Mouse (Mus musculus) left cerebral cortex, postnatal 4 days (tissue): ENCODE results near the gene Tmem131l. TPM values are rescaled to one million over a fixed set of nuclear protein-coding genes. Genes with fewer than 3 reads are reported as not detected.
"Not testable (repeated sequence)": the region's sequence is repeated elsewhere in the genome, so short reads cannot be mapped to it uniquely, and the experiment has no call there.

Source experiments
- DNase-seq: peaks from one replicate; pipeline ENCODE4 v3.0.0-alpha.2; 2022
- intact Hi-C: fragments of 180-260 bp; cut with DNase I; formaldehyde crosslinking; loops from one replicate; pipeline ENCODE4 v1.15.1; 2025
- total RNA-seq, 2 experiments: library from RNA; stranded (reverse); gene quantifications; 2 replicates each; pipeline ENCODE4 v1.2.3; 2021

Gene Tmem131l
- total RNA-seq, 2 experiments from 2014 or later = 91.8 to 110 TPM

DNA sequence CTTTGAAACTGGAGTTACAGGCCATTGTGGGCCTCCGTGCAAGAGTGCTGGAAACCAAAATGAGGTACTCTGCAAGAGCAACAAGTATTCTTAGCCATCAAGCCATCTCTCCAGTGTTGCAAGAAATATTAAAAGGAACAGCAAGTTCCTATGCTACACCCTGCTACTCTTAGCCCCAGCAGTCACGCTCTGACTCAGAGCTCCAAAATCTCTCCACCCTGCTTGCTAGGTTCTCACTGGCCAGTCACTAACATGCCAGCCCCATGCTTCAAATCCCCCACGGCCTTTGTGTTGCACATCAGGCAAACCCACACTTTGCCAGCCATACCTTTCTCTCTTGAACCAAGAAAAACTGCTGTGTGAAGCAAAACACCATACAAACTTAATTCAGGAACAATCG lies 96.8 kb downstream of the Tmem131l start:
- intact Hi-C loops = loop anchor here (5.0 kb wide), 2 partner anchors 94 to 214 kb away; partner anchors contain the start of gene Mnd1
- DNase-seq = no peak

DNA sequence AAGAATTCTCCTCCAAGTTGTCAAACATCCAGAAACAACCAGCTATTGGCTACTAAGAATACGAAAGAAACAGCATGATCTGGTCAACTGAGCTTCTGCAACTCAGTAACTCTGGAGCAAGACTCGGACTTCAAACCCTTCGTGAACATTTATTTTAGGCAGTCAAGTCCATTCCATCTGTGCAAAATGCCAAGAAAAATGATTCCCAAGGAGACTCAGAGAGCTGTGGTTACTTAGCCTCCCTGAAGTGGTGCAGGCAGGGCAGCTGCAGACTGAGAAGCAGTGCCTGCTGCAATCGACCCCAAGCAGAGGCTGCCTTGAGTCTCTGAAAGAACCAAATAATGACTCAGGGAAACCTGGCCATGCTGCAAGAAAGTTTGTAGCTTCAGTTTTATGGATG lies 98.1 kb downstream of the Tmem131l start:
- no peak for DNase-seq
- intact Hi-C loops = loop anchor here (5.0 kb wide), 2 partner anchors 95 to 215 kb away; partner anchors contain the start of gene Mnd1

DNA sequence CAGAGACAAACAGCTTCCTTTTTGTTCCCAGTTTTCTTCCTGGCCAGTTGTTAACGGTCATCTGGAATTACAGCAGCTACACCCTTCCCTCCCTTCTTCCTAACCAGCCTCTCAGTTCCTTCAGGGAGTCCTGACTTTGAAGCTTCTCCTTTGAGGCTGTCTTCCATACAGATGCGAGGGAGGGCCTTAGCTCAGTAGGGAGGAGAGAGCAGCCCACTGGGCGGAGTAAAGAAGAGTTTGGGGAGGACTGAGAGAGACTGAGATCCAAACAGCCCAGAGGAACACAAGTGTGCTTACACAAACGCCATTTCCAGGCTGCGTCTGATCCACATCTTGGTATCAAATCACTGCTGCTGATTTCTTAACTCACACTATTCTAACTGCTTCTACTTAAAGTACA lies 101.1 kb downstream of the Tmem131l start:
- DNase-seq = no peak
- intact Hi-C loops = no loop called here

DNA sequence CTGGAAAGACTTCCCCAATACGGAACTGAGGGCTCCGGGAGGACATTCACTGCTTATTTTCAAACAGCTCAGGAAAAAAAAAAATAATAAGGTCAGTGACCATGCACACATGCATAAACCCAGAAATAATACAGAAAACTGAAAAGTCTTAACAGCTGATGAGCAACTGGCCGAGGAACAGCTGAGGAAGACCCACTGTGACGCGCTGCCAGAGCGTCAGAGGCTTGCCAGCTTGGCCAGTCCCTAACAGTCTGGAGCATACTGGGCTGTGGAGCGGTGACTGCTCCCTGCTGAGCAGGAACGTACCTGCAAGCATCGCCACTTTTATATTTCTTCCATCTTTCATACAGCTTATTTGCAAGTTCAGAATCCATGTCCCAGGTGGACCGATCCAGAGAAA lies 105.5 kb downstream of the Tmem131l start:
- peak; percentile 22 for DNase-seq
- intact Hi-C loops = no loop called here

DNA sequence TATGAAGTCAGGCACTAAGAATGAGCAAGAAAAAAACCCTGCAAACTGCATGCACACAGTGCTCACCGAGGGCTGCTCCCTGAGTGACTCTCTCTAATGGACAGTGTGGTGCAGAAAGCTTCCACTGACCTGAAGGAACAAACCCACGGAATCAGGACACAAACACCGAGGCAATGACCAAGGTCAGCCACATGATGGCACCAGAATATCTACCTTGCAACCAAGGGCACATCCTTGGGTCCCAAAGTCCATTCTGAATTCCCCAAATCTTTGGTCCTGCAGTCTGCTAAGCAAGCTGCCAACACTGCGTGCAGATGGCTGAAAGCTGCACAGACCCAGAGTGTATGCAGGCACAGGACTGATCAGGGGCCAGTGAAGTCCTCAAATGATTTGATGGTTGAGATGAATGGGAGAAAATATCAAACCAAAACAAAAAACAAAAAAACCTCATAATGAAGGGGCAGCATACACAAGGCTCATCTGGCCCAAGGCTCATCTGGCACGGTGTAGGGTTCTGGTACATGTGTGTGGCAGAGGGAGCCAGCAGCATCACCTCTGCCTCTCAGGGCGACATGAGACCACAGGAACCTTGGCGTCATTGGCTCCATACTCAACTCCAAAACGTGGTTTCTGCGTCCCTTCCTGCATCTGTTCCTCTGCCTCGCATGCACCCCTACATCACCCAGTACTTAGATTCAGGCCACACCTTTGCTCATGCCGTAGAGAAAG lies 124.0 kb downstream of the Tmem131l start:
- DNase-seq = peak; percentile 49
- intact Hi-C loops = no loop called here

DNA sequence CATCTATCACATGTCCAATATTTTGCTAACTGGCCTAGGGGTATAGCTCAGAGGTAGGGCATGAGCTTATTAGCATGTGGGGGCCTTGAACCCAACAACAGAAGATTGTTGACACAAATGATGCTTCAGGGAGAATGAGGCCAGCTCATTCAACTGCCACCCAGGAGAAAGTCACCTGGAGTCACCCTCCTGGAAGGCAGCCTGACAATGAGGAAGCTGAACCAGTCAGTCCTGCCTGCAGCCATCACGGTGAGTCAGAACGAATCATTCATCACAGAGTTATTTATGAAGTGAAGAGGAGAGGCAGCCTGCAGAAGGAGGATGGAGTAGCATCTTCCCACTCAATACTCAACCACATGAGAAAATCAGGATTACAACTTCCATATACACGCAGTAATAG lies 124.9 kb downstream of the Tmem131l start:
- DNase-seq = no peak

DNA sequence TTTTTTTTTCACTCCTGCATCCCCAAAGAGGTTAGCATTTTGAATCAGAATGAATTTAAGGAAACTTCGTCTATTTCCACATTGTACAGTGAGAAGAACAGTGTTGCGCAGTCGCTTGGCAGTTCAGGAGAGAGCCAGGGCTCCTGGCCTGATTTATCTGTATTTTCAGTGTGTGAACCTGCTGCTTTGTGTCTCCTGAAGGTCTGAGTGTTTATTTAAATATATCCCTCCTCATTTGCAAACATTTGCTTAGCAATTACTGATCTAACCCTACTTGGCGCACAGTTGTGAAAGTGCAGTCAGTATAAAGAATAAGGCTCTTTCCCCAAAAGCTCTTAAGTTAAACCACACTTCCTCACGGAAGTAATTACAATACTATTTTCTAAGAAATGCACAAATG lies 129.3 kb downstream of the Tmem131l start:
- DNase-seq = no peak
- intact Hi-C loops = no loop called here

More for the DNA sequence above, 124.9 kb downstream of the Tmem131l start:
- intact Hi-C loops = no loop called here

DNA sequence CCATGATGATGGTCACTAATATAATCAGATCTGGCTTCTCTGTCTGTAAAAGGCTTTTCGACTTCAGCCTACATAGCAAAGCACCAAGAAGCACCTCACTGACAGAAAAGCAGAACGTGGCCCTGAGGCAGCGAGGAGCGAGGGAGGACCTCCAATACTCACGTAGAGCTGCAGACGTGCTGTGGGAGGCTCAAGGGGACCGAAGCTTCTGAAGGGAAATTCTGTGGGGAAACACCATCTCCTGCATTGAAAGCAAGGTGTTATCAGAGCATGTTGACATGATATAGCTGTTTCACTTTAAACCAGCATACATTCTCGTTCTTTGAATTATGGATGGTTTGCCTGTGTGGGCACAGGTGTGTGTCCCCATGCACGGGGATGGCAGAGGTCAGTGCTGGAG lies 133.8 kb downstream of the Tmem131l start:
- intact Hi-C loops = no loop called here
- no peak for DNase-seq

DNA sequence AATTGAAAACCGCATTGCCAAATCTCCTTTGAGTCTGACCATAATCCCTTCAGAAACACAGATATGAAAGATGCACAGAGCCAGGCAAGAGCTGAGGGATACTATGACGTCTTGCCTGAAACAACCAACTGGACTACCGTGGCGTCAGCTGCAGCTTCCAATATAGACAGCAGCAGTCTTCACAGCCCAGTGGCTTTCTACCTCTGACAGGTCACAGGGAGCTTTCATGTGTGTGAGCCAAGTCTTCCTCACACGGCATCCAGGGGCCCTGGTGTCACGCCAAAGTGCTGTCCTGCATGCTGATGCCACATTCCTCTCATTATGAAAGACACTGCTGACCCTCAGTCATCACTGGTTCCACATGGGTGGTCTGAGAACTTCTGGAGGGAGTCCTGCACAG lies 134.8 kb downstream of the Tmem131l start:
- intact Hi-C loops = no loop called here
- peak; percentile 90 for DNase-seq

DNA sequence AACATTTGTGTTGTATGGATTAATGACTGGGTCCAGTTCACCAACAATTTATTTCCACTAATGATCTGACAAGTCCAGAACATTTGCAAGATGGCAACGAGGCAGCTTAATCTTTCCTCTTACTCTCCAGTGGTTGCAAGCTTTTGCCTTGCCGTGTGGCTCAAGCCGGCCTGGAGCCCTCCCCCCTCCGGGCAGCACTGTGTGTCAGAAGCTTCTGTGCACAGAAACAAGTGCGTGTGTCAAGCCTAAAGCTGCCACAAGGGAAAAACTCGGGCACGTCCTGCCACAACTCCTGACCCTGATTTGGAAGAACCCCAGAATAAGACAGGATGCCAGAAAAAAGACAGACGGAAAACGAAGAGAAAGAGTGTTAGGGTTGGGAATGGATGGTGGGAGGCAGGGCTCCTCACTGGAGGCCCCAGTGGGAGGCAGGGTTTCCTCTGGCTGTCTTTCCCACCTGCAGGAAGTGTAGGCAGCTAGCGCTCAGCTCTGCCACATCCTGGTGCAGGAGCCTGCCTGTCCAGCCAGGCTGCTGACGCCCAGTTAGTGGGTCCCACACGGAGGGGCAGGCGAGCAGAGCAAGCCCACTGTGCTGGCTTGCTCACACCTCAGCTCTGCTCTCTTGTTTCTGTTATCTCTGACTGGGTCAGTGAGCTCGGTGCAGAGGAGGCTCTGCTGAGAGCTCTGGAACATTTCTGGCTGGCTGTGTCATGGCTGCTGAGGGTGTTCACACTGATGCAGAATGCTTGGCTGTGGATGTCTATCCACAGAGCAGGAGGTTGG lies 135.6 kb downstream of the Tmem131l start:
- intact Hi-C loops = no loop called here
- peak; percentile 56 for DNase-seq

DNA sequence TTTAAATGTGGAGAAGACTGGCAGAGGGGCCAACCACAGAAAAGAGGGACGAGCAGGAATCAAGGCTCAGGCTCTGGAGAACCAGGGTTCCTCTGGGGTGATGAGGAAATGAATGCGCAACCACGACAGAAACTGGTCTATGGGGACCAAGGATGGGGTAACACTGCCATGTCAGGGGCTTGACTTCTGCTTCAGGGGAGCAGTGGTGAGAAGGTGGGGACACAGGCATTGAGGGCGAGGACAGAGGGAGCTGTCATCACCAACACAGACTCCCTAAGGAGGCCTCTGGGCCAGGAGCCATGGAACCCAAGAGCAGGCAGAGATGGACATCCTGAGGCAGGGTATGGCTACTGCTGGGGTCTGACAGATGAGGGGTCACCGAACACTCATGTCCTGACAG lies 137.0 kb downstream of the Tmem131l start:
- intact Hi-C loops = no loop called here
- no peak for DNase-seq

DNA sequence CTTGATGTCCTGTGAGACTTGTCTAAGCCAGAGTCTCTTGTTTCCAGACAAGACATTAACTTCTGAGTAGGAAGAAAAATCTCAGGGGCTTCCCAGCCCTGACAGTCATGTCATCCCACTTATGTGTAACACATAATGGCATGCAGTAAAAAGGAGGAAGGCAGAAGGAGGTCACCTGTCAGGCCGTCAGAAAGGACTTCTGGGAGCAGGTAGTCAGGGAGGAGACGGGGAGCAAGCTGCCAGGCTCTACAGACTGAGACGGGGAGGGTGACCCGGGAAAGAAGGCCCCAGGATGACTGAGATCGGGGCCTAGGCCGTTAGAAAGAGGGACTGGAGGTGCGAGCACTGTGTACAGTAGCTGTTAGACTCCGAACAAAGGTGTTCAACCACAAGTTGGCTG lies 137.5 kb downstream of the Tmem131l start:
- no peak for DNase-seq
- intact Hi-C loops = no loop called here

DNA sequence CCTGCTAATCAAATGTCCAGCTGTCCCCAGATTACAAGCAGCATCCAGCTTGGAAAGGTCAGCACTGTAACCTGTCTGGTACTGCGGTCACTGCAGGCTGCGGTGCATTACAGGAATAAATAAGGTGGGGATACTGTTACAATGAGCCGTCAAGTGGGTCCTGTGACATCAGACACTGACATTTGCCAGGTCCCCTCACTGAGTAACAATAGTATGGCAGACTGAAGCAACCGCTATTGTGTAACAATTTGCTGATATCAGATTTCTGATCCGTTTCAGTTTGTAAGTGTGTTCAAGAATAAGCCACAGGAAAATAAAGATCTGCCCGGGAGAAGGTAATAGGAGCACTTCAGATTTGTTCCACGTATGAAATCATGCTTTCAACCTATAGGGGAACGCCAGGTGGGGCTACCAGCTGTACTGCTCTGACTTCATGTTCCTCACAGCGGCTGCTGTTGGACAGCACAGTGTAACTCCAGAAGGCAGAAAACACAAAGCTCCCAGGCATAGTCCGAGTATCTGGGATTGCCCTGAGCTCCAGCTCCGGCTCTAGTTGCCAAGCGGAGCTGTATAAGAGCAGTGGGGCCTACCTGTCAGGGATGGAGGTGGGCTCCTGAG lies 139.1 kb downstream of the Tmem131l start:
- intact Hi-C loops = no loop called here
- no peak for DNase-seq

DNA sequence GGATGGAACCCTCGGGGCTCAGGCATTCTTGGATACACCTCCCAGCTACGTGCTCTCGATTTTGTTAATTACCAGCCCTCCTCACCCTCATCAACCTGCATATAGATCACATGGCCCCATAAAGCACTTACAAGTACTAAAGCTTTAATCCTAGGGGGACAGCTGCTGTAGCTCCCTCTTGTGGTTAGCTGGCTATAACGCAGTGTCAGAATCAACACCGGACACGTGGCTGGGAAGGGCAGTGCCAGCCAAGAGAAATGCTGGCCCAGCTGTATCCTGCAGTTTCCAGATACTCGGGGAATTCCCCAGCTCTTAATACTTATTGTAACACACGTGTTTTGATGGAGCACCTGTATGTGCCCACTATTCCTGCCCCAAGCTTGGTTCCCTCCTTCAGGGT lies 140.4 kb downstream of the Tmem131l start:
- intact Hi-C loops = loop anchor here (5.0 to 10.0 kb wide), 2 partner anchors 105 to 612 kb away; no protein-coding TSS in a partner anchor

DNA sequence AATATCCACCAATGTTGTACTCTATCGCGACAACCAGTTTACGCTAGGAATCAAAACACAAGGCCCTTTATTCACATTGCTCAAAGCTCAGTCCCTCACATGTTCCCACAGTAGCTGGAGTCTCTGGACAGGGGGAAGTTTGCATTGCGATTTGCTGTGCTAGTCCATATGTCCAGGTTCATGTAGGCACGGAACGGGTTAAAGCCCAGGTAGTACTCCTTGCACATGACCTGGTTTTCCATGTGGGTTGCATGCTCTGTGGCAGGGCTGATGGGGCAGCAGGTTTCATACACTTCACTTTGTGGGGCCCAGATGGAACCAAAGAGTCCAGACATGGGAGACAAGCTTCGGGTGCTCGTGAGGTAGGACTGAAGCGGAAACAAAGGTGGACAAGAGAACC lies 141.7 kb downstream of the Tmem131l start:
- intact Hi-C loops = loop anchor here (5.0 to 10.0 kb wide), 2 partner anchors 103 to 611 kb away; no protein-coding TSS in a partner anchor
- DNase-seq = no peak

More for the DNA sequence above, 140.4 kb downstream of the Tmem131l start:
- DNase-seq = peak; percentile 62

DNA sequence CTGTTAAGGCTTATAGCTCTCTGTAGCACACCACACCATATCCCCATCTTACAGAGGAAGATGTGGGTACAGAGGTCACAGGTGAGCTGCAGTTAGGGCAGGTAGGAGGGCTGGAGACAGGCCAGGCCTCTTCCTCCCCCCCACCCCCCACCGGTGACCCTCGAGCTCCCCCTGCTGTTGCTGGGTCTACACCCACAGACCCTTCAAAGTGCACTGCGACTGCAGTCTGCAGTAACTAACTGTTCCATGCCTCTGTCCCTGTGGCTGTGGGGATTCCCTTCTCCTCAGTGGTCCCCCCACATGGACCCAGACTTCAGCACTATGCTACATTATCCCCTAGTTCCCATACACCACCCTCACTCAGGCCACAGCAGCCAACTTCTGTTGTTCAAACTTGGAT lies 144.2 kb downstream of the Tmem131l start:
- no peak for DNase-seq
- intact Hi-C loops = loop anchor here (5.0 to 10.0 kb wide), 2 partner anchors 101 to 609 kb away; no protein-coding TSS in a partner anchor

DNA sequence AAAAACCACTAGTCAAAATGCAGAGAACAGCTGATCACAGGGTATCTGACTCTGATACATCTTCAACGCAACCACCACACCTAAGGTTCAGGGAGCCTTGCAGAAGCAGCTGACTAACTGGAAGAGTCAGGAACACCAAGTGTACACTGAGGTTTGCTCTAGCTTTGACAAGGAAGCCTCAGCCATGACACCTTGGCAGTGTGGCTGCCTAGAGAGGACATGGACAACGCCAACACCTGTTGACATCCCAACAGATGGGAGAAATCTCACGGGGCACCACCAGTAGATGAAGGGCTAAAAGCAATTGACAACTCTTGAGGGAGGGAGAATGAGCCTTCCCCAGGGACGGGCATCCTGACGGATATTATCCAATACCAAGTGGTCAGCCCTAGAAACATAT lies 144.9 kb downstream of the Tmem131l start:
- no peak for DNase-seq
- intact Hi-C loops = loop anchor here (5.0 to 10.0 kb wide), 2 partner anchors 100 to 608 kb away; no protein-coding TSS in a partner anchor

DNA sequence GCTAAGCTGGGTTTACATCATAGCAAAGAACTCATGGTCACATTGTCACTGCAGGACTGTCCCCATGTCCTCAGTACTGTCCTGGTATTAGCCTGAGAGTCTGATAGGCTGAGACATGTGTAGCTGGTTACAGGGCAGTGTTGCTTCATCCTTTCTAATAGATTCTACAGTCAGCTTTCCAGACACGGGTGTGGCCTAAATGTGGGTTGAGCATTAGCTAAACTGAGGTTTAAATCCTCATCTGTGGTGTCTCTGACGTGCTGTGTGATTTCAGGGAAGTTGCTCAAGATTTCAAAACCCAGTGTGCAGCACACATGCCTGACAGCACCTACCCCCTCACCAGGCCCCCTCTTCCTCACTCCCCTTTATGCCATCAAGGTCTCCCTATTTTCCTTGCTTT lies 154.8 kb downstream of the Tmem131l start:
- no peak for DNase-seq
- intact Hi-C loops = no loop called here

DNA sequence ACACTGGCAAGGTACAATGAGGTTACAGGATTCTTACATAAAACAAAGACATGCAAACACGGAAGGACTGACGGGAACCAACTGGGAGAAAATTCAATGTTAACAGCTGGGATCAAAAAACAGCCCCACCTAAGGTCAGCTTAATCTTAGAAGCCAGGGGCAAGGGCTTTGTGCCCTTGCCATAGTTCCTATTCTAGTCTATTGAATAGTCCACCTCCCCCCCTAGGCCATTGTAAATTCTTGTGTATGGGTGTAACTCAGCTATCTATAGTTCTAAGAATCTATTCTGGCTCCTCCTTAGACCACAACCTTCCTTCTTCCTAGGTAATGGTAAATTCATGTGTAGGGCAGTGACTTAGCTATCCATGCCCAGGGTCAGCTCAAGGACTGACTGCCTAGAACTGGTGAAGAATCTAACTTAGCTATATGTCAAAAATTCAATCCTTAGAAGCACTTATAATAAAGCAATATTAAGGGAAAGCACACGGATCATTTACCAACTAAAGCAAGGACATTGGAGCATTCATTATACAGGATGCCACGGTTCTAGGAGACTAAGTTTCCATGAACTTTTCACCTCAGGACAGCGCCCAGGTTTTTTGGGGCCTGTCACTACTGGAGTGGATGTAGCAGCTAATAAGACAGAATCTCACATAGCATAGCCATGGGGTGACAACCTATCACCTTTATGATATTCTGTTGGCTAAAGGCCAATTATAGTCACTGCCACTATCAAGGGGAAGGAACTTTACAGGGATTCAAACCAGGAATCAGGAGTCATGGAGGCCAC lies 160.5 kb downstream of the Tmem131l start:
- DNase-seq, intact Hi-C loops: not testable (repeated sequence)

DNA sequence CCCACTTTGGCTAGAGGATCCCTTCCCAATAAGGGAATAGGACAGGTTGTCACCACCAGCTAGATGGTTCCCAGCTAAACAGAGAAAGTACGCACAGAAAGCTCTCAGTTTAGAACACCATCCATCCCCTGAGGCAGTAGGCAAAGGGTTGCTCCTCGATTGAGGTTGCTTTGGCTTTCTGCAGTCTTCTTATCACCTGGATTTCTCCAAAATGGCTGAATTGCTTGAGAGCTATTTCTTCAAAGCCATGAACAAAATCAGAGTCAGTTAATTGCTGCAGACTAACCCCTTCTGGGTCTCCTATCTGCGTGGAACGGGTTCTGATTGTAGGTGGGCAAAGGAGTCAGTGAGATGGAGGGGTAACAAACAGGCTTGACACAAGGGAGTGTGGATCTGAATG lies 161.2 kb downstream of the Tmem131l start:
- intact Hi-C loops = no loop called here
- DNase-seq = no peak
